Mouse (Mus musculus) CH12.LX (cell line): ENCODE data around the gene Cmtm2b.

Experiments used
- CHD1 ChIP-seq: IDR thresholded peaks from 2 replicates; pipeline ENCODE4 v1.6.1; 2012; ENCODE audit warnings: low read depth, low read length, improper control_type of control experiment, inconsistent platforms
- EP300 ChIP-seq: IDR thresholded peaks from 2 replicates; pipeline ENCODE4 v1.6.1; 2011; ENCODE audit warnings: low read length, improper control_type of control experiment
- MAFK ChIP-seq: IDR thresholded peaks from 2 replicates; pipeline ENCODE4 v1.6.1; 2011; ENCODE audit warnings: low read length, improper control_type of control experiment; ENCODE audit not compliant: insufficient replicate concordance
- MXI1 ChIP-seq: IDR thresholded peaks from 2 replicates; pipeline ENCODE4 v1.6.1; 2011; ENCODE audit warnings: mild to moderate bottlenecking, low read depth, low read length, improper control_type of control experiment
- POLR2A ChIP-seq: IDR thresholded peaks from 2 replicates; pipeline ENCODE4 v1.6.1; 2011; ENCODE audit warnings: low read depth, mild to moderate bottlenecking, improper control_type of control experiment, low read length
- SIN3A ChIP-seq: IDR thresholded peaks from 2 replicates; pipeline ENCODE4 v1.6.1; 2012; ENCODE audit warnings: low read length, improper control_type of control experiment, inconsistent platforms
- TBP ChIP-seq: conservative IDR thresholded peaks from 2 replicates; pipeline ENCODE4 v1.6.1; 2011; ENCODE audit warnings: low read depth, low read length, improper control_type of control experiment

DNA sequence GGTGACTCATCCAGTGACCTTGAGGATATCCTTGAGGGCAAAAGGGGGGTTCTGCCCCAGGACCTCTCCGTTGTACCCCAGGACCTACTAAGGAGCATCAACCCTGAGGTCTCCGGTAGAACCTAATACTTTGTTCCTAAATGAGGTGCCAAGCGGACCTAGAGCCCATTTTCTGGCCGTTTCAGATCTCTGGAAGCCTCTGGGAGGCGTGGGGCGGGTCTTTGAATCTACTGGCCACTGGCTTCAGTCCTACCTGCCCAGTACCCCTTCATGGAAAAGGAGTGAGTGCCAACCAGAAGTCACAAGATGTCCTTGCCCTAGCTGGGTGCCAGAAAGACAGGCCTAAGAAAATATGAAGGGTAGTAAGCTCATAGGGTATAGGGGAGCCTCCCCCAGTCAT, 19.6 kb downstream of the Cmtm2b start:
- TF ChIP-seq CHD1 (no peak), TBP (no peak), POLR2A (no peak), MAFK (no peak), SIN3A (no peak), EP300 (no peak), MXI1 (no peak)
